Mouse (Mus musculus): ENCODE data around the gene Hhat.

Hhat gene

DNA sequence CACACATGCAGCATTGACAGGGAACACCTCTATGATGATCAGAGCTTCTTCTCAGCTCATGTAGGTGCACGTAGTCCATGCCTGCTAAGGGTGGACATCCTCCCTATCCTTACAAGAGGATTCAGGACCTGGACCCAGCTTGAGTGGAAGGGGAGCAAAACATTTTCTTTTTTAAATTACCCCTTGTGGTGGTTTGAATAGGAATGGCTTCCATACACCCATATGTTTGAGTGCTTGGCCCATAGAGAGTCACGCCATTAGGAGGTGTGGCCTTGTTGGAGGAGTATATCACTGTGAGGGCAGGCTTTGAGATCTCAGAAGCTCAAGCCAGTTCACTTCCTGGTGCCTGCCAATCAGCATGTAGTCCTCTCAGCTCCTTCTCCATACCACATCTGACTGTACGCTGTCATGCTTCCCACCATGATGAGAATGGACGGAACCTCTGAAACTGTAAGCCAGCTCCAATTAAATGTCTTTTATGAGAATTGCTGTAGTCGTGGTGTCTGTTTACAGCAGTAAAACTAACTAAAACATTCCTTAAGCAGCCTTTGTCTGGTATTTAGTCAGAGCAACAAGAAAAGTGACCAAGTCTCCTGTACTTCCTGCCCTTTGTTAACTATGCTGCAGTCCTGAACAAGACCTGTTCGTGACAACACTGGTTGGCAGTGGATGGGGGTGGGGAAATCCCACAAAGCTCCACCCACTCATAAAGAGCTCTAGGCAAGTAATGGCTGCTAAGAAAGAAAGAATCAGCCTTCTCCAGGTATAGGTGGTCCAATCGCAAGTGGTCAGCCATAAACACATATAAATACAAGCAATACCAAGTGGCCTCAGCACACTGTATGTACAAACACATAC is 28.4 kb downstream of the Hhat start:
- no peak for DNase-seq (ENCODE audit: low spot score)

- no peak for DNase-seq (ENCODE audit: low spot score)
Measured at GRCm38 (mm10) chr1:192741896-192742295, 29.1 kb downstream of the Hhat start.

DNA sequence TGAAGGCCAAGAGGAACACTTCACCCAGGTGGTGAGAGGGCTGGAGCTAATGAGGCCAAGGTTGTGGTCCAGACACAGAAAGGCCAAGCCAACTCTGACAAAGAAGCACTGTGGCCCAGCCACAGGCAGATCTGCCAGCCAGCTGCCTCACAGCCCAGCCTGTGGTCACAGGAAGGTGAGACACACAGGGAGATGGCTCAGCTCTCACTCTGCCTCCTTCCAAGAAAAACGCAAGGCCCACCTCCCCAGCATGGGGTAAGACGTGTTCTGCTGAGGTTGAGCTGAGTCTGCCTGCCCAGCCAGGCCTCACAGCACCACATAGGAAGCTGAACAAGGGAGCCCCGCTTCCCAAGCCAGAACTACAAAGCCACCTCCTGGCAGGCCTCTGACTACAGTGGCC is 34.5 kb downstream of the Hhat start:
- no peak for DNase-seq (ENCODE audit: low spot score)

DNA sequence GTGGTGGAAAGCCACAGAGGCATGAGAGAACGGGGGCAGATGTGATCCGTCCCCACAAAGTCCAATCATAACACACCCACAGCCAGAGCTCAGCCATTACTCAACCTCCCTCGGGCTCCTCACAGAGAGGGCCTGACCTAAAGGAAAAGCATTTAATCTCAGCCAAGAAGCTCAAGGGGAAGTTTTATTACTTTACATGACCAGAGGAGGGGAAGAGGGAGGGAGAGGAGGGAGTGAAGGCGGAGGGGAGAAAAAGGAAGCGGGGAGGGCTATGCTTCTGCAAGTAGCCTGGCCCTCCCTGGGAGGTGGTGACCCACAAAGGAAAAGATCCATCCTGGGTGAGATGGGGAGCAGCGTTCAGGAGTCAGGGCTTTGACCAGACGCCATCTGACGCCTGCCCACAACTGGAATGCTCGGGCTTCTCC is 35.0 kb downstream of the Hhat start:
- peak; percentile 12 for DNase-seq (ENCODE audit: low spot score)

DNA sequence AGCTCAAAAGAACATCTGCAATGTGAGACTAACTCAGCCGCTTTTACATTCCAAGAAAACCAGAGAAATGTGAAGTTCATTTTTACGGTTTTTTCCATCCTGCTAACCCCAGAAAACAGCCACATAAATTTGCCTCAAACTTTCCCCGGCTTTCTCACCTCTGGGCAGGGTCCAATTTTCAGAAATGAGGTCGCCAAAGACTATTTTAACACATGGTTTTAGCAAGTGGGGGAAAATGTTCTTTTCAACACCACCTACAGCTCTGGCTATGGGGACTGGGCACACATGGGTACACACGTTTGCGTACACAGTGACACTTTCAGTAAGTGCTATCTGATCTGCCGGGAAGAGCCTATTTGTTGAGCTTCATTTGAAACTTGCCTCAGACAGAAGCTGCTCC is 40.5 kb downstream of the Hhat start:
- DNase-seq (ENCODE audit: low spot score), result no peak

DNA sequence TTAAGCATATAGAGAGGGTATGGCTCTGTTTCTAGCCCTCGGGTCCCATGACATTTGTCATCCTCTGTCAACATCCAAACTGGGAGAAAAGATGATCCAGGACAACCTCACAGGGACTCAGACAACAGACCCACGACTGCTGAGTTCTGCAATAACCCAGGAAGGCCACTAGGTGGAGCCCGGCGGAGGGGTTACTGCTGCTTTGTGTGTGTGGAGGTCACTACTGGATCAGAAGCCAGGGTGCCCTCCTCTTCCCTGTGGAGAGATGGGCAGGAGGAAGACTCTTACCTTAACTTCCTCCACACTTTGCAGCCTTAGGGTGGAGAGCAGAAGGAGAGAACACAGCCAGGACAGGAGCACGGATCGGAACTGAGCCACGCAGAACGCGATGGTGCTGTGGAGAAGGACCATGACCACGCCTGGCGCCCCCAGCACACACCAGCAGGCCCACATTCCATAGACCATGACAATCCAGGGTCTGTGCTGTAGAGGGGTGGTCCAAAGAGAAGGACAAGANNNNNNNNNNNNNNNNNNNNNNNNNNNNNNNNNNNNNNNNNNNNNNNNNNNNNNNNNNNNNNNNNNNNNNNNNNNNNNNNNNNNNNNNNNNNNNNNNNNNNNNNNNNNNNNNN is 43.9 kb downstream of the Hhat start:
- DNase-seq (ENCODE audit: low spot score), result peak; percentile 58

GRCm38 (mm10) chr1:192722147-192722546 is 48.9 kb downstream of the Hhat start:
- peak; percentile 63 for DNase-seq (ENCODE audit: low spot score)

DNA sequence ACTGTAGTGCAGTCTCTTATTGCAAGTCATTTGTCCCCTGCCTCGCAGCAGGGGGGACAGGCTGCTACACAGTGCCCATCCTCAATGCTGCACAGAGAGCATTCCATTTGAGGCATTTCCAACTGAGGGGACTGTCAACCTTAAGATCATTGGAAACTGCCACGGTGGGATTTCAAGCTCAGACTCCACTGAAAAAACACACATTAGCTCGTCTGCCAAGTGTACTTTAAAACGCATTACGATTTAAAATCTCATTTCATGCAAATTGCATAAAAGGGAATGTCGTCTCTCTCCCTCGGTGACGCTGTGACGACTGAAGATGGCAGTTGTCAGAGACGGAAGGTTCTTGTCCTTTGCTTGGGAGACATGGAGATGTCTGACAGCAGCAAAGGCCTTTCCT is 50.9 kb downstream of the Hhat start:
- no peak for DNase-seq (ENCODE audit: low spot score)

DNA sequence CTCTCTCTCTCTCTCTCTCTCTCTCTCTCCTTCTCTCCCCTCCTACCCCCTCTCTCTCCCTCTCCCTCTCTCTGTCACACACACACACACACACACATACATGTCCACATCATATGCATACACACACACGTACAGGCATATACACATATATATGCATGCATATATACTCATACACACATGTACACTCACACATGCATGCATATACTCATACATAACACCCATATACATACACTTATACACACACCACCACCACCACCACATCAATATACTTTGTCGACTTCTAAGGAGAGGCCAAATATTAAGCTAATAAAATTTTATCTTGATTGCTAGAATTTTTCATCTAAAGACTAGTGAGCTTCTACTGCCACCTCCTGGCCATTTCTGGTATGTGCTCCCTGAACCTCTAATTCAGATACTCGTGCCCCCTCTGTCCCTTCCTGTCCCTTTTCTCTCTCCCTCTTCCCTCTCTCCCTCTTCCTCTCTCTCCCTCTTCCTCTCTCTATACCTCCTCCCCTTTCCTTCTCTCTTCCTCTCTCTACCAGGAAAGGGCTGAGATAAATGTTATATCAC is 59.2 kb downstream of the Hhat start:
- peak; percentile 63 for DNase-seq (ENCODE audit: low spot score)

- DNase-seq (ENCODE audit: low spot score), result no peak
Measured at GRCm38 (mm10) chr1:192700339-192701073, 70.5 kb downstream of the Hhat start.

GRCm38 (mm10) chr1:192699101-192699500 is 71.9 kb downstream of the Hhat start:
- DNase-seq (ENCODE audit: low spot score), result no peak

DNA sequence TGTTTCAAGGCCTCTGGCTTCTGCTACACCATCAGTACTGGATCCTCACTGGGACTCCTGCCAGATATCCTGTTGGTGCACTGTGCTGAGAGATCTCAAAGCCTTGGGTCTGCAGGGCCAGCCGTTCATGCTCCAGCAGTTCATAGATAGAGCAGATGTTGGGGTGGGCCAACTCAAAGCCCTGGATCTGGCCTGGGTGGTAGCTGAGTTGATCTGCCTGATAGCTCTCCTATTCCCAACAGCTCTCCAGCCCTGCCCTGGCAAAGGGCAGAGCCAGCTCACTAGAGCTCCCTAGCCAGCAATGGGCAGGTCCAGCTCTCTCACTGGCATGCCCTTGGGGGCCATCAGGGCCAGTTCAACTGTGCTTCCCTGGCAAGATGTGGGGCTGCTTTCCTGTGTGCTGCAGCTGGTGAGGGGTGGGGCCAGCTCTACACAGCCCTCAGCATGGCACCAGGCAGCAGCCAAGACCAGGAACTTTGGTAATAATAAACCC is 74.6 kb downstream of the Hhat start:
- DNase-seq (ENCODE audit: low spot score), result no peak

DNA sequence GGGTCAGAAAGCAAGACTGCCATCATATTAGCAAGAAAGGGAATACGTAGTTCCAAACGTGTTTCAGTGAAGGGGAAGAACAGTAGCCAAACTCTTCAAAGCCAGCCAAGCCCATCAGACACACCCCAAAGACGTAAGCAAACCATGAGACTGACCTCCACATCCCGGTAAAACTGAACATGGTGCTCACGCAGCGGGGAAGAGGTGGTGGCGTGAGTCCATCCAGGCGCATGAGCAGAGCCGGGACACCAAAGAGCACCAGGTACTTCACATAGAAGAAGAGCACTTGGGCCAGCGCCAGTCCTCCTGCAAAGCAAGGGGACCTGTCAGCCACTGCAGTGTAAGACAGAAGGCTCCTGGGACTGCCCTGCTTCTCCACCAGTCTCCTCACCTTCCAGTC is 77.4 kb downstream of the Hhat start:
- no peak for DNase-seq (ENCODE audit: low spot score)

DNA sequence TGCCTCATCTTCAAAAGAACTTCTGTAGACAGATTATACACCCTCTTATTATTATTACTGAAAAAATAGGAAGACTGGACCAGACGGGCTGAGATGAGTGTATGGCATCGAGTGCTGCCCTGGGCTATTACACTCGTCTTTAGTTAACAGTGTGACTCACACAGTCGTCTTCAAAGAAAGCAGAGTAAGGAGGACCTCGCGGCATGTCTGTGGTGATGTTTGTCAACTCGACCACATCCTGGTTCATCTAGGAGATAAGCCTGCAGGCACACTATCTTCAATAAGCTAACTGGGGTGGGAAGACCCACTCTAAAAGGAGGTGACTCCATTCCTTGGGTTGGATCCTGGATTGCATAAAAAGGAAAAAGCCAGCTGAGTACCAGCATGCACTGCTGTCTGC is 78.0 kb downstream of the Hhat start:
- DNase-seq (ENCODE audit: low spot score), result no peak

DNA sequence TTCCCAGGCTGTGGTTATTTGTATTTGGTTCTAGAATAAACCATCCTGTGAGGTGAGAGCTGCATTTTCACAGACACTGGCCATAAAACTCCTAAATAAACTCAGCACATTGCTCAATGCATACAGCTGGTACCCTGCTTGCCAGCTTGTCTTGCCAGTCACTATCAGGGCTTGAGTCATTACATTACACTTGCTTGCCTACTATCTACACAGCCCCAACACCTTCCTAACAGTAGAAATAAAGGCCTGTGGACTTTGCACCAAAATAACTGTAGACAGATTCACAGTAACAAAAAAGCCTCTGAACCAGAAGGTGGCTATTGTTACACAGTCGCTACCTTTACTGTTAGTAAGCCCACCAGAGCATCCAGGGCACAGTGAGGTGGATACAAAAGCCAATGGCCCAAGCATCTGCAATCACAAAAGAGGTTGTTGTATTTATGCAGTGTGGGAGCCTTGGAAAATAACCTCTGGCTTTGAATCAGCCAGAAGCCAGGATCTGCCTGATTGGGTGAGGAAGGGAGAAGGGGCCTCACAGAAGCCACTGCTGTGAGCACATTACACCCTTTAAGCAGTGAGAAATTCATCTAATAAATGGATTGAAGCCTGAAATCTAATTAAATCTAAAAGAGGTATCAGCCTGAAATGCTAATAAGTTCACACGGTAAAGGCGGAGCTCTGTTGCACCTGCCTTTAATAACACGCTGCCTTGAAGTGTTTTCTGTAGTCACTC is 88.6 kb downstream of the Hhat start:
- DNase-seq (ENCODE audit: low spot score), result no peak

- no peak for DNase-seq (ENCODE audit: low spot score)
Measured at GRCm38 (mm10) chr1:192677236-192677635, 93.8 kb downstream of the Hhat start.

DNA sequence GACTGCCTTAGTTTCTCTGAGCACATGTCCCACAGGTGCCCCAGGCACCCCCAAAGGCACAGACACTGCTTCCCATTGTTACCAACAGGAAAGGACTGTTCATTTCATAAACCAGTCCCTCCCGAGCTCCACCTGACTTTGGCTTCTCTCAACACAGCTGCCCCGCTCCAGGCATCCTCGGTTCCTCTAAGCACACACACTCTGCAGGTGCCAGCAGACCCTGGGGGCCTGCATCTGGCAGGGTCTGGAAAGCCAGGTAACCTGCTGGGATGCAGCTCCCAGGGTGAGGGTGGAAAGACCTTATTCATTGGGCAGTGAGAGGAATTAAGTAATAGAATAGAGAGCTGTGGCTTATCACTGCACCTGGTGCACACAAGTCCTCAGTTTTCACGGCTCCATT is 107.4 kb downstream of the Hhat start:
- no peak for DNase-seq (ENCODE audit: low spot score)

- no peak for DNase-seq (ENCODE audit: low spot score)
Measured at GRCm38 (mm10) chr1:192663092-192663491, 107.9 kb downstream of the Hhat start.

- no peak for DNase-seq (ENCODE audit: low spot score)
Measured at GRCm38 (mm10) chr1:192661612-192662011, 109.4 kb downstream of the Hhat start.

DNA sequence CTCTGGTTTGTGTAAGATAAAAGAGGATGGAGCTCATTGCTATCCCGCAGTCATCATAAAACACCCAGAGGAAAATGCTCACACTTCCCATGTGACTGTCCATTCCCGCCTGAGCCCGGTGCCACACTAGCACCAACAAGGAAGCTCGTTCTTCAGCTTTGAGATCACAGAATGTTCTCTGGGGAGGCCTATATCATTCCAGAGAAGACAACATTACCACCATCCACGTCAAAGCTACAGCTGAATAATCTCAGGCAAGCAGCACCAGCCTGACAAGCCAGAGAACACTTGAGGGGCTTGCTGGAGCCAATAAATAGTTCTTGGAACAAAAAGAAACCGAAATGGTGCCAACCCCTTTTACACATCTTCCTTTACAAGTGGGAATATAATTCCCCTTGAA is 113.6 kb downstream of the Hhat start:
- no peak for DNase-seq (ENCODE audit: low spot score)

GRCm38 (mm10) chr1:192651981-192652605 is 118.9 kb downstream of the Hhat start:
- no peak for DNase-seq (ENCODE audit: low spot score)
